Mouse (Mus musculus) ES-Bruce4 (cell line): ENCODE results near the gene Cd6.

Experiments used
- CTCF ChIP-seq: IDR thresholded peaks from one replicate; pipeline ENCODE4 v1.8.1; 2011; ENCODE audit warnings: low read depth, low read length
- EP300 ChIP-seq: IDR thresholded peaks from 2 replicates; pipeline ENCODE4 v1.6.1; 2011; ENCODE audit warnings: low read depth, low read length; ENCODE audit not compliant: insufficient read depth
- POLR2A ChIP-seq: IDR thresholded peaks from one replicate; pipeline ENCODE4 v1.8.1; 2011; ENCODE audit warnings: low read length; ENCODE audit not compliant: insufficient read depth

DNA sequence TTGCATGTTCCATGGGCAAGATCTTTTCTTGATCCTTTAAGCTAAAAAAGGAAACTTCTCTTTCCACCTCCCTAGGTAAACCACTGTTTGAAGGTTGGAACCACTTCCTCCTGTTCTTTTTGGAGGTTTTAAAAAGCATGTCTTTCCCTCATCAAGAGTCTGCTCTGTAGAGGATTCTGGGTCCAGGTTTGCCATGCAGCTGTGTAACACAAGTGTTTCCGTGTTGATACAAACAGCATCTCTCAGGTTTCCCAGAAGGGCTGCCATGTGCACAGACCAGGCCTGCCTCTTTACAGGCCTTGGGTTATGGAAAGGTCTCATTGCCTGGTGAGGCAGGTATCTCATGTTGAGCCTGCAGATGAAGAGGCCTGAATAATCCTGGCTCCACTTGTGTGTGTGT, 78.3 kb downstream of the Cd6 start:
- TF ChIP-seq CTCF, result no peak
- TF ChIP-seq POLR2A, result no peak
- TF ChIP-seq EP300, result no peak
